Mouse (Mus musculus): Measurements from ENCODE around the gene Dhx29.

Gene Dhx29

GRCm38 (mm10) chr13:112927287-112928001 is at the start of gene Dhx29, which contains the start of gene Mtrex:
TSS of gene Dhx29 (plus strand) at chr13:112927454.
TSS of gene Mtrex (minus strand) at chr13:112927398.
- peak; percentile 99 for DNase-seq (ENCODE audit: low spot score in 2 of 2)

- no peak for DNase-seq (ENCODE audit: low spot score in 2 of 2)
Measured at GRCm38 (mm10) chr13:112887234-112887633, 40.0 kb upstream of the Dhx29 start.

GRCm38 (mm10) chr13:112902176-112902575 is 25.1 kb upstream of the Dhx29 start:
- no peak for DNase-seq (ENCODE audit: low spot score in 2 of 2)

GRCm38 (mm10) chr13:112909663-112910062 is 17.6 kb upstream of the Dhx29 start:
- no peak for DNase-seq (ENCODE audit: low spot score in 2 of 2)

GRCm38 (mm10) chr13:112910434-112910833 is 16.8 kb upstream of the Dhx29 start:
- no peak for DNase-seq (ENCODE audit: low spot score in 2 of 2)

- no peak for DNase-seq (ENCODE audit: low spot score in 2 of 2)
Measured at GRCm38 (mm10) chr13:112919141-112919865, 8.0 kb upstream of the Dhx29 start.

GRCm38 (mm10) chr13:112920906-112921305 is 6.3 kb upstream of the Dhx29 start:
- DNase-seq (ENCODE audit: low spot score in 2 of 2) = no peak

GRCm38 (mm10) chr13:112925266-112925665 is 2.0 kb upstream of the Dhx29 start:
- DNase-seq (ENCODE audit: low spot score in 2 of 2) = no peak

- no peak for DNase-seq (ENCODE audit: low spot score in 2 of 2)
Measured at GRCm38 (mm10) chr13:112925976-112926375, 1.3 kb upstream of the Dhx29 start.

- DNase-seq (ENCODE audit: low spot score in 2 of 2) = no peak
Measured at GRCm38 (mm10) chr13:112926796-112927195, 458 bp upstream of the Dhx29 start.

GRCm38 (mm10) chr13:112928038-112928668 is 899 bp downstream of the Dhx29 start:
- no peak for DNase-seq (ENCODE audit: low spot score in 2 of 2)

- DNase-seq (ENCODE audit: low spot score in 2 of 2) = no peak
Measured at GRCm38 (mm10) chr13:112938130-112938529, 10.9 kb downstream of the Dhx29 start.

GRCm38 (mm10) chr13:112941879-112942330 is 14.7 kb downstream of the Dhx29 start:
- DNase-seq (ENCODE audit: low spot score in 2 of 2) = peak in 1 of 2 experiments; percentile 17

- no peak for DNase-seq (ENCODE audit: low spot score in 2 of 2)
Measured at GRCm38 (mm10) chr13:112945312-112945711, 18.1 kb downstream of the Dhx29 start.

- DNase-seq (ENCODE audit: low spot score in 2 of 2) = no peak
Measured at GRCm38 (mm10) chr13:112945900-112946299, 18.6 kb downstream of the Dhx29 start.

GRCm38 (mm10) chr13:112954067-112954466 is 26.8 kb downstream of the Dhx29 start:
- no peak for DNase-seq (ENCODE audit: low spot score in 2 of 2)

GRCm38 (mm10) chr13:112963081-112963480 is 35.8 kb downstream of the Dhx29 start:
- DNase-seq (ENCODE audit: low spot score in 2 of 2) = no peak

- no peak for DNase-seq (ENCODE audit: low spot score in 2 of 2)
Measured at GRCm38 (mm10) chr13:112964421-112964820, 37.2 kb downstream of the Dhx29 start.

GRCm38 (mm10) chr13:112967267-112967666 is 40.0 kb downstream of the Dhx29 start:
- no peak for DNase-seq (ENCODE audit: low spot score in 2 of 2)

- no peak for DNase-seq (ENCODE audit: low spot score in 2 of 2)
Measured at GRCm38 (mm10) chr13:112976720-112977119, 49.5 kb downstream of the Dhx29 start.

GRCm38 (mm10) chr13:112985605-112986450 is 58.6 kb downstream of the Dhx29 start:
- no peak for DNase-seq (ENCODE audit: low spot score in 2 of 2)

Measured in frontal cortex, postnatal 14 days (tissue).